Mouse (Mus musculus): ENCODE data around the gene Parn.

Parn gene

DNA sequence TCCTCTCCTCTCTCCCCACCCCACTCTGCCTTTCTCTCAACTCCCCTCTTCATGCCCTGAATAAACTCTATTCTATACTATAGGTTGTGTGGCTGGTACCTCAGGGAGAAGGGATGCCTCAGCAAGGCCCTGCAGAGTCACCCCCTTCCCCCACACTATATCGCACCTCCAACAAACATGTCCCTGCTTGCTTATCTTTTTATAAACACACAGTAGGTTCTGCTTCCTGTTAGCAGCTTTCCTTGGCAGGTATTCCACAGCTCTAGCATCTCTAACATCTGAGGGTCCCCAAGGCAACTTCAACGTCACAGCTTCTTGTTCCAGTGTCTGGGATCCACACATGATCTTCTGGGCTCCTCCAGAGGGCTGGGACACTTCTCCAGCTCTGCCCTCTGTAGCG is 117.3 kb downstream of the Parn start:
- no peak for DNase-seq

DNA sequence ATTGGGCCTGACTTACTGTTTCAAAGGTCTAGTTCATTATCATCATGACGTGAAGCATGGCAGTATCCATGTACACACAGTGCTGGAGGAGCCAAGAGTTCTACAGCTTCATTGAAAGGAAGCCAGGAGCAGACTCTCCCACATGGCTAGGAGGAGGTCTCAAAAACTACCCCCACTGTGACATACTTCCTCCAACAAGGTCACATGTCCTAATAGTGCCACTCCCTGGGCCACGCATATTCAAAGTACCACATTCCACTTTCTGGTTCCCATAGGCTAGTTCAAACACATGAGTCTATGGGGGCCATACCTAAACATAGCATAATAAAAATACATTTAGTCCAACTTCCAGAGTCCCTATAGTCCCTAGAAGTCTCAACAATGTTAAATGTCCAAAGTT is 118.0 kb downstream of the Parn start:
- DNase-seq, result no peak

DNA sequence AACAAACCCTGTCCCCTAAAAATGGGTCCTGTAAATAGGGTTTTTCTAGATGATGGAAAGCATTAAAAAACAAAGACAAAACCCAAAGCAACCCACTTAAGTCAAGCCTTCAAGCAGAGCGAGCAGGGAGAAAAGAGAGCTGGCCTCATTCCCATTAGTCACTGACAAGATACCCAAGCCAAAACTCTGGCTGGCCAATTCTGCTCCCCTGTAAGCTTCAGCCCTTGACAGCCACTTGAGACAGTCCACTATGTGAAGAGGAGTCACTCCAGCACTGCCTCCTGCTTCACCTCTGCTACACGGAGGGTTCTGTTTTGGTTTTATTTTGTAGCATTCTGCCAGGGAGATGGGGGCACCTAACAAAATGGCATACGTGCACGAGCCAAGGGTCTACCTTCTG is 126.2 kb downstream of the Parn start:
- DNase-seq, result no peak

DNA sequence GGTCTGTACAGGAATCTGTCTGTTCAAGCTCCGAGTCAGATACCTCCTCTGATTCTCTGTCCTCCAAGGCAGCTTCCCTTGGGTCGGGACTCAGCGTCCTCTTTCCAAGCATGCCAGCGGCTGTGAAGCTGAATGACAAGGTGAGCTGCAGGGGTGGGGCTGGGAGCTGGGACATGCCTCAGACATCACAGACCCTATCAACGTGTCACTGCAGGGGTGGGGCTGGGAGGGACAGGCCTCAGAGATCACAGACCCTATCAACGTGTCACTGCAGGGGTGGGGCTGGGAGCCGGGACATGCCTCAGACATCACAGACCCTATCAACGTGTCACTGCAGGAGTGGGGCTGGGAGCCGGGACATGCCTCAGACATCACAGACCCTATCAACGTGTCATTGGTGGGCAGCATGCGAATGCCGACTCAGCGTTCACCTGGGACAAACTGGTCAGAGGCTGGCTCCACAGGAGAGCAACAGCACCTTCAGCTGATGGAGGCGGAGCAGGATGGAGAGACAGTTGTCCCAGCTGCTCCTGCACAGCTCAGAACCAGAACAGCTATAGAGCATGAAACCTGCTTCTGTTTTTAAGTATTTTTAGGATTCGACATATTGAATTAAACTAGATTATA is 126.7 kb downstream of the Parn start:
- no peak for DNase-seq

DNA sequence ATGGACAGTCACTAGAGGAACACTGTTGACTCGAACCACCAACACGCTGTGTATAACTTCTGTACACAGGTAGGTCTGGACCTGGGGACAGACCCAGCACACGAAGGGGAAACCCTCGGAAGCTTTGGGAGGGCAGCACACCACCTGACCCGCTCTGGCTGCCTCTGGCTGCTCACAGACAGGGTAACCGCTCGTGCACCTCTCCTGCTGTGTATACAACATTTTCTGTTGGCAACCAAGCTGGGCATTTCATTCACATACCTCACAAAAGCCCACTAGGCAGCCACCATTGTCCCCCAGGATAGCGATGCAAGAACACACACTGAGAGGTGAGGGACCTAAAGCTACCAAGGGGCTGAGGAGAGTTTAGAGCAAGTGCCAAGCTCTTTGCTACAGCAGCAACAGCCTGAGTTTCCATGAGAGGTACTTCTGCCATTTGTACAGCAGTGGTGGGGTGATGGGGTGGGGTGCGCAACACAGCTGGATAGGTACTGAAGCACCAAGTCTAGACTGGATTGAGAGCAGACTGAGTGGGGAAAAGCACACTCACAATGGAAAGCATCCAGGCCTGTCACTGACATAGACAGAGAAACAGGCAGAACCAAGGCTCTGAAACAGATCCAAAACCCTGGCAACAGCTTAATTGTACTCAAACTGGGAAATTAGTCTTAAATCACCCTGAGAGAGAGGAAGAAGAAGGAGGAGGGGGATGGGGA is 128.9 kb downstream of the Parn start:
- no peak for DNase-seq

DNA sequence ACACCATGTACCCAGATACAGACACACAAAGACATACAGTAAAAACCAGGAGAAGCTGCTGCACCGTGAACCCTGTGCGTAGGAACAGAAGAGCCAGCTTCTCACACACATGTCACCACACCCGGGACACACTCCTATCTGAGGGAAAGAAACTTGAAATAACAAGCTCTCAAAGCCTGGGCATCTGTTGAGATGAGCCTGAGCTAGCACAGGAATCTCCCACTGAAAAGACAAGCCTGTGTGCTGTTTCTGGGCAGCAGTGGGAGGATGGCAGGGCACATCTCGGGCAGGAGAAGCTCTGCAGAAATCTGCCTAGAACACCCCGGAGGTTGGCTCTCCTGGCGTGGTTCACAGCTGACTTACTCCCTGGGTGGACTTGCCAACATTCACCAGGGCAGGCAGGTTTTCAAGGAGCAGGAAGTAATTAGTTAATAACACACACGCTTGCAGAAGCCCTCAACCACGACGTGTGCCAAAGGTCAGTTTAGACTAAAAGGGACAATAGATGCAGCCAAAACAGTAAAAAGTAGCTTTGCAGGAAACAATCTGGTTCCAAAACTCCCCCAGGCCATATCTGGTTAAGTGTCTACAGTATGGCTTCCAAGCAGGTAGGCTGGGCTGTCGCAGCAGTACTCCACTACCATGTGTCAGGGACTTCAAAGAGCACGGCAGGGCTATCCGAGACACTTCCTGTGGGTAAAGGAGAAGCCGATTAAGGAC is 129.6 kb downstream of the Parn start:
- DNase-seq, result no peak

DNA sequence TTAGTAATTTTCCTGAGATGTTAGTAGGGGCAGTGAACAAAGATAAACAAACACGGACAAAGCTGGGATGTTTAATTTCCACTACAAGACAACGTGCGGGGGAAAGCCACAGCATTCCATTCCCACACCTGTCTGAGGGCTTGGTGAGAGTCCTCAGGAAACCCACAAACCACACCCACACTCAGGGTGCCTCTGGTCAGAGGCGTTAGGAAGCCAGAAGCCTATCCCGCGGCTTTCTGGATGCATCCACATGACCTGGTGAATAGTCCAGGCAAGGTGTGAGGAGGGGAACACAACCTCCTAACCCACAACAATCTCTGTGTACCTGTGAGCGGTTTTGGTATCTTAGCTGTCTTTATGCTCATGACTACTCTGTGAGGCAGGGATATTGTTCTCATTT is 131.6 kb downstream of the Parn start:
- no peak for DNase-seq

DNA sequence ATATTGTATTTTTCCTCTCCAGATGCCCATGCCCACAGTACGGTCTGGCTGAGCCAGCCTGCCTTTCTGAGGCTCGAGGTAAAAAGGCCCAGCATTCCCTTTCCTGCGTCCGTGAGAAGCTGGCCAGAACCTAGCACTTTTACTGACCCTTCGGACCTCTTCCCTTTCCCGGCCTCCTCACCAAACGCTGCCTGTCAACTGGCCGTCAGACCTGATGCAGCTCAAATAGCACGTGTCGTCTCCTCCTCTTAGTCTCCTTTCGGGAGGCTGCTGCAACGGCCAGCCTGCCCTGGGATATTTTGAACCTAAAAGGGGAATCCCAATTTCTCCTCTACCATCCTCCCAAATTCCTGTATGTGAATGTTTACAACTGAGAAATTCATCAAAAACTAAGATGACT is 132.1 kb downstream of the Parn start:
- no peak for DNase-seq

DNA sequence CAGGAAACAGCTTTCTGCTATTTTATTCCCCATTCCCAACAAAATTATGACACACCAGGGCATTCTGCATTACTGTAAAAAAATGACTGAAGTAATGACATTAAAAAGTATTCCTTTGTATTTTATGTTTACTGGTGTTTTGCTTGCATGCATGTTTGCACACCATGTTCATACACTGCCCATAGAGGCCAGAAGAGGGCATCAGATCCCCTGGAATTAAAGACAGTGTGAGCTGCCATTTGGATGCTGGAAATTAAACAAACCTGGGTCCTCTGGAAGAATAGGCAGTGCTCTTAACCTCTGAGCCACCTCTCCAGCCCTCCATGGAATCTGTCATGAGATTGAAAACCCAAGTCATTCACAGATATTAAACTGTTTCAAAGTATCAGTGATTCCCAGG is 135.1 kb downstream of the Parn start:
- DNase-seq, result peak; percentile 55

DNA sequence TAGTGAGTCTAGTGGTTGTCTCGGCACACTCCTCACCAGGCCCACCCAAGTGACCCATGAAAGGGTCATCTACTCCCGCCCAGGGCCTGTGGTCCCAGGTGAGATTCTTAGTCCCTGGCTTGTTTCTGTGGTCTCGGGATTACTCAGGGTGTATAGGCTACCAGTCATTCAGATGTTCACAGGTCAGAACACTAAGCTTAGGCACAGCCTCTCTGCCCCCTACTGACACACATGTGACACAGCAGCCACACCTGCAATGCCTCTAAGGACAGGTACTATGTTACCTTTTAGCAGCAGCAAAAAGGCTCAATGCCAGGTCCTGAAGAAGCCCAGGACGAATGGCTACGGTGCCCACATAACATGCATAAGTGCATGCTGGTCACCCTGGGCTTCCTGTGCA is 136.7 kb downstream of the Parn start:
- no peak for DNase-seq

DNA sequence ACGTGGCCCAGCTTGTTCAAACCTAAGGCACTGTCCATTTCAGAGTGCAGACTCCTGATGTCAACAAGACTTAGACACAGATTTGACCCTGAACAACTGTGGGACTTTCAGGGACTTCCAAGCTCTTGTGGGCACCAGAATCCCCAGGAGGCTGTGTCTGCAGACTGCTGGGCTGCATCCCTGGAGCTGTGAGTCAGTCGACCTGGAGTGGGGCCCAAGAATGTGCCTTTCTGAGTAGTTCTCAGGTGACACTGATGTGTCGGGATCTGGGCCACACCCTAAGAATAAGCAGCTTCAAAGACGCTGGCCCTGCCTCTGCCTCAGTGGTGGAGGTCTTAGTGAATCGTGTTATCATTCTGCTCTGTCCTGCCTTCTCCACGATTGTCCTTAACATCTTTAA is 146.6 kb downstream of the Parn start:
- no peak for DNase-seq

DNA sequence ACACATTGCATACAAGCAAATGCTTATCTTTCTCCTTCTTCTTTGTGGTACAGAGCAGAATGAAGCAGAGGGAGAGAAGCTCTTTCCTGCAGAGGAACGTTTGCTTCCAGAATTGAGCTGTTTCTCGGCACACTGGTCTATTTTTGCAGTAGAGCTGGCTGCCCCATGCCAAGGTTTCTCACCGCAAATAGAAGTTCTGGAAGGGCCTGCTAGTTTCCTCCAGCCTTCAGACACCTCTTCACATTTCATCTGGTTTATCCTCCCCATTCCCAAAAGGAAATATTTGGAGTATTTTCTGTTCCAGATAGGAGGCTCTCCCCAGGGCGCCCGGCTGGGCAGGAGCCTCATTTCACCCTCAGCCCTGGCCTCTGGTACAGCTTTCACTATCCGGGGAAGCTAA is 147.7 kb downstream of the Parn start:
- no peak for DNase-seq

DNA sequence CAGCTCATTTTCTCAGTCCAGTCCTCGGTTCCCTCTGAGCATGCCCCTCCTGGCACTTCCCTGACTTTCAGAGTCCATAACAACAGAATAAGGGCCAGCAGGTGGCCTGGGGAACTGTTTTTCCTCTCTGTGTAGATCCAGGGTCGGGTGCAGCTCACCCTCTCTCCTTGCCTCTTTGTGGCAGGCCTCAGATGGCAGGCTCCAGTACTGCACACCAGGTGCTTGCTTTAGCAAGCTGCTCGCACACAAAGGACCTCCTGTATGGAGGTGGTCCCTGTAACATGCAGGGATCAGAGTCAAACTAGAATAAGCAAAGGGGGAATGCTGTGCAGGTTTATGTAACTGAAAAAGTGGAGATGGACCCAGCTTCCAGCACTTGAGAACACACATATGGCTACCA is 151.8 kb downstream of the Parn start:
- DNase-seq, result no peak

DNA sequence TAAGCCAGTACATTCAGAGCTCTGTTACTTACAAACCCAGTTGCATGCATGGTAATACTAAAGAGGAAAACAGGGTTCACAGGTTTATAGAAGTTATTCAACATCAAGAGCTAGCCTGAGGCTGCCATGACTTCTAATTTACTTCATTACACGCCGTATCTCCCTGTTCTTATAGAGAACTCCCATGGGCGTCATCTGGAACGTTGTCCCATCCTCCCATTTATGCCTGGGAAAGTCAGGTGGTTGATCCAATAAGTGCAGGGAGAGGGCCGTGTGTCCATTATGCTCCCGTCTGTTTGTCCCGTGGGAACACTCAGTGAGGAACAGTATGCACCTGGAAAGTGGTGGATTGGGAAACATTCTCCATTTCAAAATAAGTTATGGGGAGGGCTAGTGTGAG is 152.4 kb downstream of the Parn start:
- no peak for DNase-seq

DNA sequence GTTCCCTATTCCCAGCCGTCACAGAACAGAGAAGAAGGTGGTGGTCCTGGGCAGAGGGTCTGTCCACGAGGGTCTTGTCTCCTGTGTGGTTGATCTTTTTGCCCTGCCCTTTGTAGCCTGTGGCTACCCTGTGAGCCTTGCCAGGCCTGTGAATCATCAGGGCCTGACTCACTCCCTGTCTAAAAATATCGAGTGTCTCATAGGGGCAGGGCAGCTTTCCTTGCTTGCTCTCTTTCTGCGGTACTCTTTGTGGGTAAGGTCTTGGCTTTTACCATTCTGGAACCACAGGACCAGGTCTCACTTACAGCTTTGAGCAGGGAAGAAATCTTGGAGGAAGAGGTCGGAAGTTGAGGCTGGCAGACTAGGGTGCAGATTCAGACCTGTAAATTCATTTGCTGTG is 162.9 kb downstream of the Parn start:
- DNase-seq, result no peak

DNA sequence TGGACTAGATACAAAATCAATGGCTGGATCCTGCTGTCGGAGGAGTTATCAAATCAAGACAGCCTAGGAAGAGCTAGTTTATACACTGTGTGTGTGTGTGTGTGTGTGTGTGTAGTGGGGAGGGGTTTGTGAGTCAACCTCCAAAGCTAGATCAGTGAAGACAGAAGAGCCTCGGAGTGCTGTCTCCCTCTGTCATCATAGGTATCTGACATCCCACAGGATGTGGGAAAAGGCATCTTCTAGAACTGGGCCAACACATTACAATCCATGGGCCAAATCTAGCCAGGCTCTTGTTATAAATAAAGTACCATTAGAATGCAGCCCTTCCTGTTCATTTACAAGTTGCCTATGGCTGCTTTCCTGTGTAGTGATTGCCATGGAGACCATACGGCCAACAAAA is 163.5 kb downstream of the Parn start:
- DNase-seq, result no peak

DNA sequence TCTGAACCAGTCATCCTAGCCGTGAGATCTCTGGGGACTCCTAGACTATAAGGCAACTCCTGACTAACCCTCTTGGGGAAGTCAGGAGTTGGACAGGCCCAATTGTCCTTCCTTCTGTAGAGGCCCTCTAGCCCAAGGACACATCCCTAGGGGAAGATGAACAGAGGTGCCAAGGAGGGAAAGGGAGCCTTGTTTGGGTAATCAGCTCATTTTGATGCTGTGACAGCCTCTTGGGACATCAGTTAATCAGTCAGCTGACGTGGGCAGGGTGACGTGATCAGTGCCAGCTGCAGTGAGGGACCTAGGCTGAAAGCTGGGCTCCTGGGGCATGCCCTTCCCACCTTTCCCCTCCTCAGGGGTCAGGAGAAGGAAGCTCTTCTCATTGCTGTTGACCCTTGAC is 169.0 kb downstream of the Parn start:
- DNase-seq, result no peak

DNA sequence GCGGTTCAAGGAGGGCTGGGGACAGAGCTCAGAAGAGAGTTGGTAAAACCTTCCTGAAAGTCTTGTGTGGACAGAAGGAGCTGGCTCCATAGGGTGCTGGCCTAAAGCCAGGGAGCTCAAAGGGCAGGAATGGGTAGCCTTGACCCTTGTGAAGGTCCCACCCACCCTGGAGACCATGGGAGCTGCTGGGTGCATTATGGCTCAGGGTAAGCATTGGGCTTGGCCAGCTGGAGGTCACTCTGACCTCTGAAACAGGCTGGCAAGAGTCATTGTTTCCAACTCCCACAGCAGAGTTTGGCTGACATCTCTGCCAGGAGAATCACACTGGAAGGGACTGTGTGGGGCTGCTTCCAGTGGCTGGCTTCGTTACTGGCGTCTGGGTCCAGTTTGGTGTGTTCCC is 174.0 kb downstream of the Parn start:
- DNase-seq, result no peak

DNA sequence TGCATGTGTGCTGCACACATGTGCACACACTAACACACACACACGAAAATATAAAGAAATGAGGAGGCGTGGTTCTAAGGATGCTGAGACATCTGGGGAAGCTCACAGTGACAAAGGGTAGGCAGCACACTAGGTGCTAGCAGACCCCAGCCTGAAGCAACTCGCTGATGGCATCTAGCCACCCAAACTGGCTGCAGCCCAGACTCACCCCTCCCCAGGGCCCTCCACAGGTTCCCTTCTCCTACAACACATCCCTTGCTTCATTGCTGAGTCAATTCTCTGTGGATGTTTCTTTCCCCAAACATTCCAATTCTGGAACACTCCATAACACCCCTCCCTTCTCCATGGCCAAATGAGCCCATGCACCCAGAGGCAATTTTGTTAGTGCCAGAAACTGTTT is 175.0 kb downstream of the Parn start:
- DNase-seq, result no peak

DNA sequence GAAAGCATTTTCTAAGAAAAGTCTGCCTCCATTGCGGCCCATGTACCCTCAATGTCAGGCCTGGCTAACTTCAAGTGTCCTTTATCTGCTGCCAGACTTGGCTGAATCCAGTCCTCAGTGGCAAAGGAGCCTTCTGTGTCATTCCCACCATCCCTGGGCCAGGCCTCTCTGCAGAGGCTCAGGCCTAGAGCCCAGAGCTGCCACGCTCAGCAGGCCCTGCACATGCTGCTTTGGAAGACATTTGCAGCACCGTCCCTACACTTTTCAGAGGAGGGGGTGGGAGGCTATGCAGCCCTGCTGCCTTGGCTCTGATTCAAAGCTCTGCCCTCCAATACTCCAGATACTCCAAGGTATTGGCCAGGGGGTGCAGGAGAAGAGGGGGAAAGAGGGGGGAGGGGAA is 176.2 kb downstream of the Parn start:
- DNase-seq, result no peak

Data from retina, postnatal 1 day (tissue).